In genomic region chr4:55125048-55125737, GRCm38 (mm10) we compare ENCODE assay signal across 8 mouse cellular contexts.
DNase-seq lines count a peak whose midpoint lies in the region; TF ChIP-seq lines count a peak whose summit lies in the region.

No protein-coding gene starts in this region.

- peak overlapping the region; percentile 20 for H3K27ac ChIP-seq in gastrocnemius, adult 2 months

- intact Hi-C loops in gastrocnemius, adult 2 months (cut with DNase I): no loop called here
- intact Hi-C loops in gastrocnemius, postnatal 36 days (cut with DNase I): no loop called here
- intact Hi-C loops in heart, postnatal 14 days (cut with DNase I): no loop called here

- peak overlapping the region; percentile 54 for H3K4me3 ChIP-seq in gastrocnemius, adult 2 months

- peak; percentile 31 for DNase-seq in gastrocnemius, adult 2 months
- no peak for DNase-seq in gastrocnemius, postnatal 36 days
- DNase-seq in retina, postnatal 1 day: peak; percentile 10
- DNase-seq in retina, embryonic 14.5 days (ENCODE audit: low spot score): no peak
- DNase-seq in heart, postnatal 14 days: peak; percentile 34 to 40
- peak; percentile 33 for DNase-seq in telencephalon, adult 2 months (ENCODE audit: low read depth, low spot score)
- no peak for DNase-seq in urinary bladder, adult 18-20 months (ENCODE audit: low spot score in 2 of 2)
- DNase-seq in layer of hippocampus, postnatal 14 days (ENCODE audit: low spot score in 2 of 2): no peak

- TF ChIP-seq CTCF in gastrocnemius, adult 2 months (IDR thresholded peaks at IDR 0.05): no peak

Comparison
In these comparisons a context has a peak if more than half of its experiments do, and no peak if none do; other contexts are left out.
1. DNase-seq: peak in gastrocnemius, adult 2 months (single experiment), retina, postnatal 1 day (single experiment), heart, postnatal 14 days (2 of 2) and telencephalon, adult 2 months (single experiment); none in gastrocnemius, postnatal 36 days (0 of 2), retina, embryonic 14.5 days (single experiment), urinary bladder, adult 18-20 months (0 of 2) and layer of hippocampus, postnatal 14 days (0 of 2).